Mouse (Mus musculus): Measurements from ENCODE around the gene Efna5.

DNA sequence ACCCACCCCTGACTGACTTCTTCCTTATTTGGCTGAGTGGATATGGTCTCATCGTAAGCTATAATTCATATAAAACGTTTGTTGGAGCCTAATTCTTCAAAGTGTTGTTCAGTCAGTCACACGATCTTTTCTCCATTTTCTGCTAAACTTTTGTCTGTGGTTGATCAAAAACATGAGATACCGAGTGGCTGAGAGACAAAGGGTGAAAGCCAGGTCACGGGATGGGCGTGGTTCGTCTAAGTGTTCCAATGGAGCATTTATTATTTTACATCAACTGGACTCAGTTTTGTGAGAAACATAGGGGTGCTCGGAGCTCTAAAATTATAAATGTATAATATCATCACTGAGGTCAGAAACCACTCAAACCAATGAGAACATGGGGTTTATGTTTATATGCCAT lies 209.0 kb downstream of the Efna5 start:
- TF ChIP-seq CTCF (IDR thresholded peaks at IDR 0.05; ENCODE audit: borderline replicate concordance, insufficient read depth, low read length) (no peak), POLR2A (IDR thresholded peaks at IDR 0.05; ENCODE audit: low read depth, low read length) (no peak)
